27 mouse cellular contexts compared by ENCODE assay signal in the genomic region with DNA sequence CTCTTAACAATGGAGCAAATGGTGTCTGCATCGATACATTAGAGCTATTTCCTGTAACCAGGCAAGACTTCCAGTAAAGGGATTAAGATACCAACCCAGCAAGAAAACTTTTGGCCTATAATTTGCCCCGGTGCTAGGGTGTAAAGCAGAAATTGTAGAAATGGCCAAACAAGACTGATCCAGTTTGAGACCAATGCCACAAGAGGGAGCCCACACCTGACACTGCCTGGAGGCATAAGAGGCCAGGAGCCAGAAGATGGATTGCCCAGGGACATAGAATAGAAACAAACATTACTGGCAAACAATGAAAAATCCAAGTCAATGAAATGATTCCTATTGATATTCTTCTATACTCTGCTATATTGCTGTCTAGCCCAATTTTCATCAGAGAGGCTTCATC. TPM values are rescaled to one million over a fixed set of nuclear protein-coding genes. Genes with fewer than 3 reads are reported as not detected.
DNase-seq lines count a peak whose midpoint lies in the region; ATAC-seq lines count a peak whose summit lies in the region.
"Had no signal": no experiment of that assay in that cellular context is flagged by ENCODE, and none has a peak within 500 bp of the region (broad histone marks: within the 10 kb centered on the region; RNA-seq: fewer than 3 reads in every experiment).

No protein-coding gene starts in this region.

- DNase-seq in cerebellum, postnatal 10 days = peak; percentile 1 to 2
- DNase-seq in cerebellum, adult 9-10 months = no peak
- DNase-seq in ES-CJ7 (ENCODE audit: low read depth, low spot score) = peak; percentile 32
- peak; percentile 6 for DNase-seq in ZHBTc4 (ENCODE audit: low read depth, low spot score)
- DNase-seq in right cerebral cortex, postnatal 4 days = no peak
- DNase-seq in MN1 (ENCODE audit: low spot score) = no peak
- DNase-seq in lung, postnatal 25 days (ENCODE audit: low spot score) = no peak
- DNase-seq: adrenal gland, adult 2 months; adrenal gland, postnatal 14 days; B cell, adult 2 months; cerebellum, adult 11-12 months; cerebellum, adult 8-10 months; forebrain, postnatal 0 days; gastrocnemius, adult 2 months; gastrocnemius, postnatal 14 days; heart, adult 11 months had no signal

- peak; percentile 71; the same call in 1 of the 2 replicates for ATAC-seq in megakaryocyte-erythroid progenitor cell, adult 5-6 weeks (replicated peaks; ENCODE audit: low FRiP score, low TSS enrichment, poor library complexity, severe bottlenecking)
- ATAC-seq: forebrain, embryonic 14.5 days; forebrain, postnatal 0 days; hindbrain, embryonic 16.5 days; intestine, embryonic 15.5 days had no signal

RNA-seq across cellular contexts. Expression of gene Olfr218, which starts 1.2 kb away (rescaled TPM):
- total RNA-seq in megakaryocyte-erythroid progenitor cell, adult 5-6 weeks (2014; fragmentation: Nextera tagmentation) = not detected in 2 replicates
- total RNA-seq in megakaryocyte-erythroid progenitor cell, adult 5-6 weeks (2017) = not detected in 2 replicates
- total RNA-seq: adrenal gland, adult 2 months; adrenal gland, postnatal 14 days; adrenal gland, postnatal 4 days; common myeloid progenitor, adult 5-6 weeks; ES-E14; forebrain, postnatal 0 days; gastrocnemius, adult 2 months; gastrocnemius, postnatal 14 days; gastrocnemius, postnatal 4 days; heart, adult 8-10 months; heart, postnatal 25 days; hematopoietic stem cell, adult 5-6 weeks had no signal

RNA-seq across cellular contexts. Expression of gene Olfr1406, which starts 5.9 kb away (rescaled TPM):
- not detected in 2 replicates for total RNA-seq in megakaryocyte-erythroid progenitor cell, adult 5-6 weeks (2014; fragmentation: Nextera tagmentation)
- total RNA-seq in megakaryocyte-erythroid progenitor cell, adult 5-6 weeks (2017) = not detected in 2 replicates
- total RNA-seq: adrenal gland, adult 2 months; adrenal gland, postnatal 14 days; adrenal gland, postnatal 4 days; common myeloid progenitor, adult 5-6 weeks; ES-E14; forebrain, postnatal 0 days; gastrocnemius, adult 2 months; gastrocnemius, postnatal 14 days; gastrocnemius, postnatal 4 days; heart, adult 8-10 months; heart, postnatal 25 days; hematopoietic stem cell, adult 5-6 weeks had no signal

RNA-seq across cellular contexts. Expression of gene Olfr1404, which starts 15.8 kb away (rescaled TPM):
- not detected in 2 replicates for total RNA-seq in megakaryocyte-erythroid progenitor cell, adult 5-6 weeks (2014; fragmentation: Nextera tagmentation)
- total RNA-seq in megakaryocyte-erythroid progenitor cell, adult 5-6 weeks (2017) = not detected in 2 replicates
- total RNA-seq: adrenal gland, adult 2 months; adrenal gland, postnatal 14 days; adrenal gland, postnatal 4 days; common myeloid progenitor, adult 5-6 weeks; ES-E14; forebrain, postnatal 0 days; gastrocnemius, adult 2 months; gastrocnemius, postnatal 14 days; gastrocnemius, postnatal 4 days; heart, adult 8-10 months; heart, postnatal 25 days; hematopoietic stem cell, adult 5-6 weeks had no signal

RNA-seq across cellular contexts. Expression of gene Fcer1a, which starts 30.7 kb away (rescaled TPM):
- not detected in 2 replicates for total RNA-seq in megakaryocyte-erythroid progenitor cell, adult 5-6 weeks (2014; fragmentation: Nextera tagmentation)
- 2.8 TPM in 1 of 2 replicates, not detected in the other for total RNA-seq in megakaryocyte-erythroid progenitor cell, adult 5-6 weeks (2017)
- total RNA-seq: adrenal gland, adult 2 months; adrenal gland, postnatal 14 days; ES-E14; forebrain, postnatal 0 days; gastrocnemius, postnatal 14 days; heart, adult 8-10 months; heart, postnatal 25 days had no signal

RNA-seq across cellular contexts. Expression of gene Olfr1408, which starts 59.2 kb away (rescaled TPM):
- total RNA-seq in megakaryocyte-erythroid progenitor cell, adult 5-6 weeks (2014; fragmentation: Nextera tagmentation) = not detected in 2 replicates
- not detected in 2 replicates for total RNA-seq in megakaryocyte-erythroid progenitor cell, adult 5-6 weeks (2017)
- total RNA-seq: adrenal gland, adult 2 months; adrenal gland, postnatal 14 days; adrenal gland, postnatal 4 days; common myeloid progenitor, adult 5-6 weeks; ES-E14; forebrain, postnatal 0 days; gastrocnemius, adult 2 months; gastrocnemius, postnatal 14 days; gastrocnemius, postnatal 4 days; heart, adult 8-10 months; heart, postnatal 25 days; hematopoietic stem cell, adult 5-6 weeks had no signal

Comparison
In these comparisons a context has a peak if more than half of its experiments do, and no peak if none do; other contexts are left out.
1. DNase-seq: peak in cerebellum, postnatal 10 days (2 of 2), ES-CJ7 (single experiment) and ZHBTc4 (single experiment); none in cerebellum, adult 9-10 months (single experiment), right cerebral cortex, postnatal 4 days (single experiment), MN1 (single experiment) and lung, postnatal 25 days (single experiment).